Mouse (Mus musculus): Measurements from ENCODE around the gene Fzr1.

The Fzr1 gene

DNA sequence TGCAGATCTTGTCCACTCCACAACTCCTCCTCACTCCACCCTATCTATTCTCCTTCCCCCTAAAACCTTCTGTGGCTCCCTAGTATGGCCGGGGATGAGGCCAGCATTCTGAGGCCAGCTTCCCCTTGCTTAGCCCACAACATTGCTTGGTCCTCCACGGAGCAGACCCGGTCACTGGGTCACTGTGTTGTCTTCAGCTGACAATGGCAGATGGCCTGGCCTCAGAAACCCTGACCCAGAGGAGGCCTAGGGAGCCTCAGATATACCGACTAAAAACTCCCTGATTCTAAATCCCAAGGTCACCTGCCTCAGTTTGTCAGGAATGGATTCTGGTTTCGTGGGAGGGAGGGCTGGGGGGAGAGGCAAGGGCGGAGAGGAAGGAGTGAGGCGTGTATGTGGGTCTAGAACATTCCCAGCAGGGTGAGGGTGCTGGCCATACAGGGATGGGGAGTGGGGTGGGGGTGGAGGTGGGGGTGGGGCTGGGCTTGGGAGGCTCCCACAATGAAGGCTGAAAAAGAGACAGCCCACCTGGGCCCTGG lies 24.0 kb upstream of the Fzr1 start:
- no peak for DNase-seq (ENCODE audit: low read depth)

DNA sequence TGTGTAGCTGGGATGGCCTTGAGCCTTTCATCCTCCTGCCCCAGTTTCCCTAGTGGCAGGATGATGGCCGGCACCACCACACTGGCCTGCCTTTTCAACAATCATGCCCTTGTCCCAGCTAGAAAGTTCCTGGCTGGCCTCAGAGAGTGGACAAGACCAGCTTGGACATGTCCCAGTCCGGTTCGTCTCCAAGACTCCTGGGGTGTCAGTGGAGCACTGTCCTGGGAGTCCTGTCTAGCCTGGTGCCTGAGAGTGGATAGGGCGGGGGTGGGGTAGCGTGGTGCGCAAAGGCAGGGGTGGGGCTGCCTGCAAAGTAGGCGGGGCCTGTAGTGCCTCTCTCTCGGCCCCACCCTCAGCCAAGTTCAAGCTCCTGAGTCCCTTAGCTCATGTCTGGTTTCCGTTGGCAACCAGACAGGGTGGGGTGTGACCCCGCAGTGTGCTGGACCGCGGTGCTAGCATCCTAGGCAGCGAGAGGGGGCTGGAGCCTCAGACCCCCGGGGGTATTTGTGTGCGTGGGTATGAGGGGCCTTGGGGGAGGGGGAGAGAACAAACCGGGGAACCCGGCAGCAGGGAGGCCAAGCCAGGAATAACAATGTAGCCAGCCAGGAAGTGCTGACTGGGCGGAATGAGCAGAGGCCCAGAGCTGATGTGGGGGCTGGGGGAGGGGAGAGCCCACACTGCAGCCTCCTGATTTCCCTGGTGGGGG lies 23.4 kb upstream of the Fzr1 start:
- no peak for DNase-seq (ENCODE audit: low read depth)

DNA sequence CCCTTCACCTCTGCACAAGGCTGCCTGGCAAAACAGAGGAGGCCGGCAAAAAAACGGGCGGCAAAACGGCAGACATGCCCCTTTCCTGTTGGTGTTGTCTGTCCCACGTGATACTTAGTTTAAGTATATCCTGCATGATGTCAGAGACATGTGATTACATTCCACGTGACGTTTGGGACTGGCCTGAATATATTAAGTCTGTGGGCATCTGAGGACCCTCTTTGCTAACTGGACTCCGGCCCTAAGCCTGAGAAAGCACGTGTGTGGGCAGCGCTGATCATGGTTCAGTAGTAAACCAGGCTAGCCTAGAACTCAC lies 22.8 kb upstream of the Fzr1 start:
- no peak for DNase-seq (ENCODE audit: low read depth)

DNA sequence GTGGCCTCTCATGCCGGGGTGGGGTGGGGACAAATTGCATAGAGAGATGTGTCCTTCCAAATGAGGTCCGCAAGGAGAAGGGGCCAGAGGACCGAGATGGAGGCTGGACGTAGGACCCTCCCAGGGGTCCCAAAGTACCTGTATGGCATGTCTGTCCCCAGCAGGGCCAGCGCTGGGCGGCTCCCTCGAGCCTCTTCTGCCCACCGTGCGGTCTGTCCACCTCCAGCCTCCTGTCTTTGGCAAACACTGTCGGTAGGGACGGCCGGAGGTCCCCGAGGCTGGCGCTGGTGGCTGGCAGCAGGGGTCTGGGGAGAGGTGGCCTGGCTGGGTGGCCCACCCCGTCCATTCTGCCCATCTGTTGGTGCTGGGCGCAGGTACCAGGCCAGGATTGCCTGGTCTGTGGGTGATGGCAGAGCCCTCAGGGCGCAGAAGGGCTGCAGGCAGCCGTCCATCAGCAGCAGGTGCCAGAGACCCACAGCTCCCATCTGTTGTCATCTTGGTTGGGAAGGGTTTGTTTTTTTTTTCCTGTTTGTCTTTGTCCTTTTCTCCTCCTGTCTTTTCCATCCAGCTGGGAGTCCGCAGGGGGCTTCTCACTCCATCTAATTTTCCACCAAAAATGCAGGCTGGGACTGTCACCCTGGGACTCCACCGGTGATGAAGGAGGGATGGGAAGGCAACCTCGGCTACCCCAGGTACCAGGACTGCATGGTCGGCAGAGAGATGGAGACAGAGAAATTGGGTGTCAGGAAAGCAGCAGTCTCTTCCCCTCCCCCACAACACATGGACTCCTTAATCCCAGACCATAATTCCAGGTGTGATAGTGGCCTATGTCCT lies 22.3 kb upstream of the Fzr1 start:
- no peak for DNase-seq (ENCODE audit: low read depth)

DNA sequence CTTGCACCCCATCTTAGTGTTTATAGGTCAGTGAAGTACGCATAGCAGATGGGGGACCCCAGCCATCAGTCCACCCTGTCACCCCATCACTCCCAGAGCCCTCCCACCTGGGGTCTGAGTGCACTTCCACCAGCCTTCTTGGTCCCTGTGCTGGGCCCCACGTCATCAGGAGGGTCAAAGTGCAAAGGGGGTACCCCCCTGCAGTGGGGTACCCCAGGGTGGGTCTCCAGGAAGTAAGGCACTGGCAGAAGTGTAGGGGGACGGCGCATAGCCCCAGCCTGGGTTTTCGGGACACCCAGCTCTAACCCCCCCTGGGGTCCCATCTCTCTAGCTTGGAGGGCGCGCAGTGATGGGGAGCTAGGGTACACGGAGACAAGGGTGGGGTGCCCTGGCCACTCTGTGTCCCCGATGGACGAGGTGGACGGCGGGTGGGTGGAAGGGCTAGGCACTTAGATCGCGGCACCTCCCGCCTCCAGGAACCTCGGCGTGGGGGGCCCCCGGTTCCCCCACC lies 21.5 kb upstream of the Fzr1 start:
- no peak for DNase-seq (ENCODE audit: low read depth)

DNA sequence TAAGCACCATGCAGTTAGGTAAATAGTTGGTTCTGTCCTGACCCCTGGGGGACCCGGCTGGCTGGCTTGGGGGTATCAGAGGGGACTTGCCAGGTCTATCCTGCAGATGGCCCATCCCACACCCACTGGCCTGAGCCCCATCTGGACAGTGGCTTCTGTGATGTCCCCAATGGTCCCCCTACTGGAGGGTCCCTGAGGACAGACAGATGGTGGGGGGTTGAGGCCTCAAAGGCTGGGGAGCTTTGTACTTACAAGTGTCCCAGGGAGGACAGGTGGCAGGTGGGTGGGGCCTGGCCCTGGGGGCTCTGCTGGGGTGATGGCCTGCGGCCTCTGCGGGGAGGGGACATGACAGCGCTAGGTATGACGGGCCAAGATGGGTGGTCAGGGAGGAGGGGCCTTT lies 21.0 kb upstream of the Fzr1 start:
- no peak for DNase-seq (ENCODE audit: low read depth)

DNA sequence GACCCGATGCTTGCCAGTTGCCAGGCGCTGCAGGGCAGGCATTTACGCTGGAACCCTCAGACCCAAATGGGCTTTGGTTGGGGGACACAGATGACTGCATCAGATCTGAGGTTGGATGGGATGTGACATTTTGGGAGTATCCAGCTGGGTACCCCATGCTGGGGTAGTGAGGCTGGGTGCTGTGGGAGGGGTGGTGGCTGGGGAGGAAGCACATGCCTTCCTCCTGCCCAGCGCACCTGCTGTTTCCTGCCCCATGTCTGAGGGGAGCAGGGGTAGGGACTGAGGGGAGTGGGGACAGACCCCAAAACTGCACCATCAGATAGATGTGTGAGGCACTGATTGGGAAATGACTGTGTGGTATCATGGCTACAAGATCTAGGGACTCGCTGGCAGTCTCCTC lies 18.4 kb upstream of the Fzr1 start:
- no peak for DNase-seq (ENCODE audit: low read depth)

DNA sequence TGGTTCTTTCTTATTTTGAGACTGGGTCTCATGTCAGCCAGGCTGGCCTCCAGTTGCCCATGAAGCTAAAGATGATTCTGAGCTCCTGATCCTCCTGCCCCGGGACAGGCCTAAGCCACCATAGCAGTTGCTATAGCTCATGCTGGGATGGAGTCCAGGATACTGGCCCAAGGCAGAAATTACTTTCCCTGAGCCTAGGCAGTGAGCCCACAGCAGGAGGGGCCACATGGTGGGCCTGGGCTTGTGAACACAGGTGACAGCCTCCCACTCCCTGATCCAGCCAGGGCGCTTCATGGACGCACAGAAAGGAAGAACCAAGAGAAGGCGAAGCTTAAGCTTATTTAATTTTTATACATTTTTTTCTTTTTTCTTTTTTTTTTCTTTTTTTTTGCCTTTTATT lies 17.5 kb upstream of the Fzr1 start:
- no peak for DNase-seq (ENCODE audit: low read depth)

DNA sequence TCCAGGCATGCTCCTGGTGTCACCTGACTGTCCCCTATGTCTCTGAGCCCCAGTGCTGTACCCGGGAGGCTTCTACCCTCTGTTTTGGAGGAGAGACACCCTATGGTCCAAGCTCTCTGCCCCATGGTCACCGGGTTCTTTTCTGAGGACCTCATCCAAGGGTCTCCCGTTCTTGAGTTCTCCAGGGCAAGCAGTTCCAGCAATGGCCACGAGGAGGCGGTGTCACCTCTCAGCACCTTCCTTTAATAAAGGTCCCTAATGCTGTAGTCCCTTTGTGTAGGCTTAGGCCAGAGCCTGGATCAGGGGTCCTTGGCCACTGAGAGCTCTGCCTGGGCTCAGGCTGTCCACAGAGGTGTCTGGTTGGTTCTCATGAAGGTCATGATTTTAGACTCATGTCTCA lies 16.8 kb upstream of the Fzr1 start:
- peak; percentile 72 for DNase-seq (ENCODE audit: low read depth)

DNA sequence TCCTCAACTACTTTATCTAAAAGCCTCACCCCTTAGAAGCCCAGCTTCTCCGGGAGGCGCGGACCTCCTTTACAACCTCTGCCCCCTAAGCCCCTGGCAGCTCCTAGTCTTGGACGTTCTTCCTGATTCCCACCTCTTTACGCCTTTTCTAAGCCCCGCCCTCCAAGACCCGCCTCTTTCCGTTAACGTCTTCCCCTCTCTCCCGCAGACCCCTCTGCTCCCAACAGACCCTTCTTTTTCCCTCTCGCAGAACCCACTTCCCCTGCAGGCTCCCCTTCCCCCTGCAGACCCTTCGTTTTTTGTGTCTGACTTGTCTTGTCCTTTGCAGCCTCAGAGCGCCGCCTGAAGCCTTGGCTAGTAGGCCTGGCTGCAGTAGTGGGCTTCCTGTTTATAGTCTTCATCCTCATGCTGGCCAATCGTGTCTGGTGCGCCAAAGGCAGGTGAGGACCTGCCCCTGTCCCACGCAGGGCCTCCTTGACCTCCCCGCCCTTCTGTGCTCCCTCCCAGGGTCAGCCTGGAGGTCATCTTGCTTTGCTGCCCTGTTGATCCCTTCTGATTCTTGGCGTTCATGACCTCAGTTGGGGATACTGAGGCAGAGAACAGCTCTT lies 15.2 kb upstream of the Fzr1 start:
- DNase-seq (ENCODE audit: low read depth), result no peak

DNA sequence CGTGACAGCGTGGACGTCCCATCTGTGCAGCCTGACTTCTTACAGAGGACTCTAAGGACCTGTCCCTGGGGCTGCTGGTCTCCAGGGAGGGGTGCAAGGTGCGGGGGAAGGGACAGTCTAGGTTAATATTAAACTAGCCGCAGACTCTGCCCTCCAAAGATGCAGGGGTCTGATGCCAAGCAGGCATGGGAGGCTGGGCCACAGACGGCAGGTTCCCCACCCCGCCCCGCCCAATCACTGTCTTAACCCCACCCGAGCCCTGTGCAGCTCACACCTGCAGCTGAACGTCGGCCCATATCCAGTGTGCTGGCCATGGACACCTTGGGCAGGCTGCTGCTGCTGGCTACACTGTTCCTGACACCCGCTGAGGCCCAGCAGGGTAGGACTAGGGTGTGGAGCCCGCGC lies 14.5 kb upstream of the Fzr1 start, which contains the start of gene Smim24:
Smim24 (plus strand) TSS at position 271 of the 405 bp plus-strand sequence.
- DNase-seq (ENCODE audit: low read depth), result no peak

DNA sequence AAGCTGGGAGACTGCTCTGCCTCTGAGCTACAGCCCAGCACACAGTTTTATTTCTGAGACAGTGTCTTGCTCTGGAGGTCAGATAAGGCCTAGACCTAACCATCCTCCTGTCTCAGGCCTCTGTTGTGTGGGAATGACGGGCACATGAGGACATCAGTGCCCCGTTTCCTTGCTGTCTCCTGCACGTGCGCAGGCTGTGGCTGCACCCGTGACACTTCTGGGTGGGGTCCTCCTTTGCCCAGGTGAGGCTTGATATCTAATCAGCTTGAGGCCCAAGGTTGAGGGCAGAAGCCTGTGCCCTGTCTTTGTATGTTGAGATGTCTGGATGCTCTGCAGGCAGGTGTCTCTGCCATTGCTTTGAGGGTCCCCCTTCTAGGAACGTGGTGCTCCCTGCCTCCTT lies 14.0 kb upstream of the Fzr1 start:
- no peak for DNase-seq (ENCODE audit: low read depth)

DNA sequence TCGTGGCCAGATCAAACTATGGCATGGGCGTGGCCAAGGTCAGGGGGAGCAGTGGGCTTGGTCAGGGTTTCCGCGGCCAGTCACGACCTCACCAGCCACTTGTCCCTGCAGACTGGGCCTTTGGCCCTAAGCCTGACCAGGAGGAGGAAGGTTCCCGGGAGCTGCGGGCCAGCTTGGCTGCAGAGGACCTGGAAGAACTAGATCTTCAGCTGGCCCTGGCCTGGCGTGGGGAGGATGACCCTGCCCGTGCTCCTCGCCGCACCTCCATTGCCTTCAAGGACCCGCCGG lies 12.3 kb upstream of the Fzr1 start:
- no peak for DNase-seq (ENCODE audit: low read depth)

DNA sequence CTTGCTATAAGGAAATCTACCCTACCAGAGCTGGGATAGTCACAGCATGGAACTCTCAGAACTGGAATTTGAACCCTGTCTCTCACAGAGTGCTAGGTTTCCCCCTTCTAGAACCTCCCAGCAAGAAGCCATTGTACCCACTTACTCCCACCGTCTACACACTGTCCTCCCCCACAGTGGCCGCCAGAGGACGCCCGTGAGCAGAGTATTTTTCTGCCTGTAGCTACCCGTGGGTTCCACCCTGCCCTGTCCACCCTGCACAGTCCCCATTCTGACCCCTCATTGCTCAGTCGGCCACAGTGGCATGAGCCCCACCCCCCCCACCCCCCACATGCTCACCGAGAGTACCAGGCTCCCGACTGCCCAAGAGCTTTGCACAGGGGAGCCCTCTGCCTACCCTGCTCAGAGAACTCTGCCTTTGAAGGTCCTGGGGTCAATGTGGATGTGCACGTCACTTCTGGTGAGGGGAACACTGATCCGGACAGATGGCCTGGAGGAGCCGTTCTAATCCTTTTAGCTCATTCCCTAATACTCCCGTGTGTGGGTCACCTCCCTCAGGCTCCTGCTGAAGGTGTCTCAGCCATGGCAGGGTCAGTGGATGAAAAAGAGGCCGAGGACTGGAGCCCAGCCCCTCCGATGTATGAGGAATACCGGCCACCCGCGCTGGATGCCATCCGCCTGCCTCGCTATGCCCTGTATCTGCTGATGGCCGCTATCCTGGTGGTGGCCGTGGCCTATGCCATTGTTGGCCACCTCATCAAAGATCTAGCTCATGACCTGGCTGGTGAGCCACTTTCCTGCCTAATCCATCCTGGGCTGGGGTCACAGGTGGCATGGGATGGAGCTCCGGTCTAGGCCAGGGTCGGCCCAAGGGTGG lies 11.7 kb upstream of the Fzr1 start:
- no peak for DNase-seq (ENCODE audit: low read depth)

DNA sequence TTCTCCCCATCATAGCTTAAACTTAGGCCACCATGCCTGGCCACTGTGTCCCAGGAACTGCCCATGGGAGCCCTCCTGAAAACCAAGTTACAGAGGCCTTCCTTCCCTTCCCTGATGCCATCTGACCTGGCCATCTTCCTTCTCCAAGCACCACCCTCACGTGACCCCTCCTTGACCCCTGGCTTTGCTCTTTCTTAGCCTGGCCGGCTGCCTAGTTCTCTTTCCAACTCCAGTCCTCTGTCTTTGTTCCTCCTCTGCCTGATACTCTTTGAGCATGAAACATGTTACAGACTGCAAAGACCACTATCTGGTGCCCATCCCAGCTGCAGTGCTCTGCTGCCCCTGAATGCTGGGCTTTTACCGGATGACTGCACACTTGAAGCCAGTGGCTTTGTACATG lies 11.1 kb upstream of the Fzr1 start:
- DNase-seq (ENCODE audit: low read depth), result no peak

DNA sequence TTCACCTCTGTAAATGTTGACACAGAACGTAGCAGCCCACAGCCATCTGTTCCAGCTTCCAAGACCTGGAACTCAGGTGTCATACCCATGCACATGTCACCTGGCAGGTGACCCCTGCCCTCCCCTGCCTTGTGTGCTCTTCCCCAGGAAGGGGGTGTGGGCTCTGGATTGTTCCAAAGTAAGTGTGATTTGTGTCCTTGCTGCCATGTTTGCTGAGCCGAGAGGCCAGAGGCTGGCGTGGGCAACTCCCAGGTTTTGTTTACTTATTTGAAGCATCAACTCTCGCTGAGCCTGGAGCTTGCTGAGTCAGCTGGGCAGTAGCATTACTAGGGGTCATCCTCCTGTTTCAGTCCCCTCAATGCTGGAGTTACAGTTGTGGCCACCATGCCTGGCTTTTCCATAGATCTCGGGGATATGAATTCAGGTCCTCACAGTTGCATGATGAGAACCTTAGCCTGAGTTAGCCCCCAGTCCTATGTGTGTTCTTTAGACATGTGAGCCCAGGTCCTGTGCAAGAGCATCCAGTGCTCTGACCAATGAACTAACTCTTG lies 10.3 kb upstream of the Fzr1 start, which contains the start of gene Gm48552:
Gm48552 (plus strand) TSS at position 501 of the 551 bp plus-strand sequence.
- no peak for DNase-seq (ENCODE audit: low read depth)

DNA sequence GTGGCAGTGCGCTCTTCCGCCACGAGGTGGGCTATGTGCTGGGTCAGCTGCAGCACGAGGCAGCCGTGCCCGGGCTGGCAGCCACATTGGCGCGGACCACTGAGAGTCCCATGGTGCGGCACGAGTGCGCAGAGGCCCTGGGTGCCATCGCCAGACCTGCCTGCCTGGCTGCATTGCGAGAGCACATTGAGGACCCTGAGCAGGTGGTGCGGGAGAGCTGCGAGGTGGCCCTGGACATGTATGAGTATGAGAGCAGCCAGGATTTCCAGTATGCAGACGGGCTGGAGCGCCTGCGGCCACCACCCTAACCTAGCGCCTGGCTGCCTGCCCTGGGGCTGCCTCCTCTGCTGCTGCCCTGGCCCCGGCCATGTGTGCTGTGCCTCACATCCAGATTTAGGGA lies 9.4 kb upstream of the Fzr1 start:
- DNase-seq (ENCODE audit: low read depth), result no peak

DNA sequence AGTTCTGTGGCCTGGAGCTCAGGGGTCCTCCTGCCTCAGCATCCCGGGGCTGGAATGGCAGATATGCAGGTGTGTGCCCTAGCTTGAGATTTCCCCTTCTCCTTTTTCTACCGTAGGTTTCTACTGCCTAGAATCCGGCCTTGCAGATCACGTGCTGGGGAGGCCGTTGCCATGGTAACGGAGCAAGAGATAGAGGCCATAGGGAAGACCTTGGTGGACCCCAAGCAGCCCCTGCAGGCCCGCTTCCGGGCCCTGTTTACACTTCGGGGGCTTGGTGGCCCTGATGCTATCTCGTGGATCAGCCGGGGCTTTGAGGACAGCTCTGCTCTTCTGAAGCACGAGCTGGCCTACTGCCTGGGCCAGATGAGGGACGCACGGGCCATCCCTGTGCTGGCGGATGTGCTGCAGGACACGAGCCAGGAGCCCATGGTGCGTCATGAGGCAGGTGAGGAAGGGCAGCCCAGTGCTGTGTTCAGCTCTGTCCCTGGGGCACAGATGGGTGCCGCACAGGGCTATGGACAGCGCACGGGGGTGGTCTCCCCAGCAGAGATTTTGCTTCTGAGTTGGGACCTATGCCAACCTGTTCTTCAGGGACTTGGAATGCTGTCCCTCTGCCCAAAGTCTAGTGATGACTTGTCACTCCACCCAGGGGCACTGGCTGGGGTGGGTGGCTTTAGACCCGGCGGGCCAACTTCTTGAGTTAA lies 7.4 kb upstream of the Fzr1 start:
- DNase-seq (ENCODE audit: low read depth), result no peak

DNA sequence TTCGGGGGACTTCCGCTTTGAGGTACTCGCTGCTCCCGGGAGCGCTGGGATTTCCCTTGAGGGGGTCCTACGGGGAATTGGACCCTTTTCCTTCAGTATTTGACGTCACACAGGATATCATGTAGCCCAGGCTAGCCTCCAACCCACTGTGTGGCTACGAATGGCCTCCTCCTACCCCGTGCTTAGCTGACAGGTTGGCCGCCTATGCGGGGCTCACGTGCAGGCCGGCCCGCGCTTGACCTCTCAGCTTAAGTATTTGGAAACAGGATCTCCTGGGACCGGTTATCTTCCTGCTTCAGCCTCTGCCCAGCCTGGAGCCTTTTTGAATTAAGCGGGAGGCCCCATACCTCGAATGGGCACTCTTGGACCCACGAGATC lies 6.3 kb upstream of the Fzr1 start:
- no peak for DNase-seq (ENCODE audit: low read depth)

DNA sequence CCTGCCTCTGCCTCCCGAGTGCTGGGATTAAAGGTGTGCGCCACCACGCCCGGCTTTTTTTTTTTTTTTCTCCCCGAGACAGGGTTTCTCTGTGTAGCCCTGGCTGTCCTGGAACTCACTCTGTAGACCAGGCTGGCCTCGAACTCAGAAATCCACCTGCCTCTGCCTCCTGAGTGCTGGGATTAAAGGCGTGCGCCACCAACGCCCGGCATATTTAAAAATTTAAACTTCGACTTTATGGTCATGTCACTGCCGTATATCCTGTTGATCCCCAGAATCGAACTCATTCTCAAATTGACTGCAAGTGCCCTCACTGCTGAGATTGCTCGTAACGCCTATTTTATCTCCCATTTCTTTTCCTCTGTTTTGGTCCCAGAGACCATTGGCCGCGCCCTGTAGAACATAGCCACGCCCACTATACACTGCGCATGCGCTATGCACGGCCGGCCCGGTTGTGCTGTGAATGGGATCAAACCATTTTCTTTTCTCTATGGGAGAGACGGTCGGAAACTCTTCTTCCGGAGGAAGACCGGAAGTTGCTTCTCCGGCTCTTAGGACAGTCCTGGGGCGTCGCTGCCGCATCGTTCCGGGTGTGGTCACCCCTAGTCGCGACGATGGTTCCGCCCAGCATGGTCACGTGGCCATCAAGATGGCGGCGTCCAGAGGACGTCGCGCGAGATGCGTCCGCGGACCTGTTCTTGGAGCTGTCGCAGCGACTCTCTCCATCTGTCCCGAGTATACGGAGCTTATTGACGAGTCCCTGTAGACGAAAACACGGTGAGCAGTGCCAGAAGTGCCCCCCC lies 5.7 kb upstream of the Fzr1 start, which contains the start of the genes Dohh and Gm48551:
Dohh (plus strand) TSS at position 627 of the 803 bp plus-strand sequence.
Gm48551 (plus strand) TSS at position 665 of the 803 bp plus-strand sequence.
- DNase-seq (ENCODE audit: low read depth), result peak; percentile 99

Data from c-Kit-positive CD71-negative TER-119-negative erythroid progenitor cells, embryonic 14.5 days (primary cell).